Mouse (Mus musculus) hindlimb bud, embryonic 11.5 days (tissue): ENCODE data around the gene Pcbp1.
"Not testable (repeated sequence)": the region's sequence is repeated elsewhere in the genome, so short reads cannot be mapped to it uniquely, and the experiment has no call there.

ENCODE experiments used
- DNase-seq: peaks from one replicate; pipeline ENCODE4 v3.0.0-alpha.2; 2012; ENCODE audit warnings: low read depth, low spot score; ENCODE audit errors: extremely low spot score

The Pcbp1 gene

GRCm38 (mm10) chr6:86526032-86526960, at the start of gene Pcbp1:
Gene Pcbp1, minus strand, starts transcription at chr6:86526321.
- DNase-seq, result peak; percentile 73

- no peak for DNase-seq
These were observed 48.4 kb upstream of the Pcbp1 start for GRCm38 (mm10) chr6:86574495-86574894.

- no peak for DNase-seq
These were observed 44.7 kb upstream of the Pcbp1 start for GRCm38 (mm10) chr6:86570830-86571229.

- no peak for DNase-seq
These were observed 43.3 kb upstream of the Pcbp1 start for GRCm38 (mm10) chr6:86569461-86569820.

GRCm38 (mm10) chr6:86568816-86569460, 42.8 kb upstream of the Pcbp1 start:
- no peak for DNase-seq

- no peak for DNase-seq
These were observed 39.7 kb upstream of the Pcbp1 start for GRCm38 (mm10) chr6:86565782-86566181.

- not testable (repeated sequence) for DNase-seq
These were observed 31.1 kb upstream of the Pcbp1 start for GRCm38 (mm10) chr6:86557182-86557581.

GRCm38 (mm10) chr6:86556345-86557058, 30.4 kb upstream of the Pcbp1 start:
- no peak for DNase-seq

- no peak for DNase-seq
These were observed 24.5 kb upstream of the Pcbp1 start for GRCm38 (mm10) chr6:86550587-86550986.

GRCm38 (mm10) chr6:86547880-86548367, 21.8 kb upstream of the Pcbp1 start:
- DNase-seq, result no peak

- DNase-seq, result no peak
These were observed 21.2 kb upstream of the Pcbp1 start for GRCm38 (mm10) chr6:86547228-86547755.

- no peak for DNase-seq
These were observed 19.1 kb upstream of the Pcbp1 start for GRCm38 (mm10) chr6:86545236-86545635.

- no peak for DNase-seq
These were observed 17.7 kb upstream of the Pcbp1 start for GRCm38 (mm10) chr6:86543869-86544268.

- DNase-seq, result no peak
These were observed 16.9 kb upstream of the Pcbp1 start for GRCm38 (mm10) chr6:86543060-86543459.

- no peak for DNase-seq
These were observed 15.5 kb upstream of the Pcbp1 start for GRCm38 (mm10) chr6:86541650-86542049.

- no peak for DNase-seq
These were observed 2.3 kb upstream of the Pcbp1 start for GRCm38 (mm10) chr6:86528451-86528785.

- no peak for DNase-seq
These were observed 1.8 kb upstream of the Pcbp1 start for GRCm38 (mm10) chr6:86527766-86528450.

- no peak for DNase-seq
These were observed 1.0 kb upstream of the Pcbp1 start for GRCm38 (mm10) chr6:86526961-86527740.

- DNase-seq, result no peak
These were observed 482 bp downstream of the Pcbp1 start for GRCm38 (mm10) chr6:86525646-86526031.
